In genomic region chr4:86622116-86622515, GRCm38 (mm10) we compare ENCODE assay signal across 19 mouse cellular contexts.
"Had no signal": no experiment of that assay in that cellular context is flagged by ENCODE, and none has a peak within 500 bp of the region (broad histone marks: within the 10 kb centered on the region; RNA-seq: fewer than 3 reads in every experiment).

No protein-coding gene starts in this region.

- H3K27me3 ChIP-seq: lung, embryonic 15.5 days; midbrain, embryonic 12.5 days; neural tube, embryonic 13.5 days; neural tube, embryonic 15.5 days had no signal

- H3K9ac ChIP-seq: lung, embryonic 15.5 days; midbrain, embryonic 12.5 days; neural tube, embryonic 13.5 days; neural tube, embryonic 15.5 days had no signal

- DNase-seq: lung, adult 18-20 months; lung, postnatal 10 days; lung, postnatal 36 days; midbrain, embryonic 14.5 days; retina, postnatal 1 day; right cerebral cortex, adult 18-20 months; right cerebral cortex, postnatal 25 days; right cerebral cortex, postnatal 4 days; spleen, adult 18-20 months; thymus, adult 18-20 months; thymus, postnatal 14 days; thymus, postnatal 36 days had no signal

- H3K9me3 ChIP-seq: lung, embryonic 15.5 days; midbrain, embryonic 10.5 days; midbrain, embryonic 12.5 days; neural tube, embryonic 13.5 days; neural tube, embryonic 15.5 days had no signal

- H3K4me3 ChIP-seq: lung, embryonic 15.5 days; midbrain, embryonic 10.5 days; midbrain, embryonic 12.5 days; myocyte; neural tube, embryonic 13.5 days; neural tube, embryonic 15.5 days had no signal

- H3K4me2 ChIP-seq: lung, embryonic 15.5 days; midbrain, embryonic 12.5 days; neural tube, embryonic 13.5 days; neural tube, embryonic 15.5 days had no signal

- H3K4me1 ChIP-seq: lung, embryonic 15.5 days; midbrain, embryonic 10.5 days; midbrain, embryonic 12.5 days; neural tube, embryonic 13.5 days; neural tube, embryonic 15.5 days had no signal

- H3K27ac ChIP-seq: lung, embryonic 15.5 days; midbrain, embryonic 10.5 days; midbrain, embryonic 12.5 days; neural tube, embryonic 13.5 days; neural tube, embryonic 15.5 days had no signal

- H3K36me3 ChIP-seq: lung, embryonic 15.5 days; midbrain, embryonic 10.5 days; midbrain, embryonic 12.5 days; neural tube, embryonic 13.5 days; neural tube, embryonic 15.5 days had no signal

- ATAC-seq: midbrain, embryonic 16.5 days had no signal
